Mouse (Mus musculus) ES-Bruce4 (cell line): ENCODE data around the gene Clnk.

Source experiments
- CTCF ChIP-seq: IDR thresholded peaks from one replicate; pipeline ENCODE4 v1.8.1; 2011; ENCODE audit warnings: low read depth, low read length
- EP300 ChIP-seq: IDR thresholded peaks from 2 replicates; pipeline ENCODE4 v1.6.1; 2011; ENCODE audit warnings: low read depth, low read length; ENCODE audit not compliant: insufficient read depth
- POLR2A ChIP-seq: IDR thresholded peaks from one replicate; pipeline ENCODE4 v1.8.1; 2011; ENCODE audit warnings: low read length; ENCODE audit not compliant: insufficient read depth

- no peak for TF ChIP-seq EP300
- TF ChIP-seq CTCF = peak; percentile 25
- no peak for TF ChIP-seq POLR2A
Measured at GRCm38 (mm10) chr5:38781813-38782212, 94.8 kb downstream of the Clnk start.
